Mouse (Mus musculus) bone marrow macrophage, adult 2 months (primary cell): Measurements from ENCODE around the gene Smpd4.

Experiments used
- CTCF ChIP-seq: IDR thresholded peaks from 2 replicates; pipeline ENCODE4 v1.5.1; 2012; ENCODE audit warnings: low read depth, mild to moderate bottlenecking, low read length, moderate library complexity
- POLR2A ChIP-seq: IDR thresholded peaks from 2 replicates; pipeline ENCODE4 v1.6.1; 2012; ENCODE audit warnings: mild to moderate bottlenecking, low read depth, low read length, borderline replicate concordance

DNA sequence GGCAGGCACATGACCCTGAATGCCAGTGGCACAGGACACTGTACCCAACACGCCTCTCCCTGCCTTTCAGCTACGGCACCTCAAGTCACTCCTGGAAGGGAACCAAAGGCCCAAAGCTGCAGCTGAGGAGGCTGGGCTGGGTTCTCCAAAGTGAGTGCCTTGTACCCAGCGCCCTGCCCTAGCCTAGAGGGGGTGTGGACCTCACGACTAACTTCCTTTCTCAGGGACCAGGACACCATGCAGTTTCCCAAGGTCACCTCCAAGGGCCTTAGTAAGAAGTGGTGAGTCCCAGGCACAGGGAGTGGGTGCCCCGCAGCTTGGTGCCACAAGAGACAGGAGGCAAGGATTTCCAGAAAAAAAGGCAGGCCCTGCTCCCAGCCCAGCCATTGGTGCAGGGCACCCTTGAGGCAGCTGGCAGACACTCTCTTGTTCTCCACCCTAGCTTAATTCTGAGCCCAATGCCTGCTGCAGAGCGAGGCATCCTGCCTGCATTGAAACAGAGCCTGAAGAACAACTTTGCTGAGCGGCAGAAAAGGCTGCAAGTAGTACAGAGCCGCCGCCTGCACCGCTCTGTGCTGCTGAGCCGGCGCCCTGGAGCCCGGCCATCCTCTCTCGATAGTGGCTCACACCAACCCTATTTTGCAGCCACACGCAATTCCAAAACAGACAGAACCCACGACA lies 30.9 kb downstream of the Smpd4 start:
- no peak for TF ChIP-seq POLR2A
- TF ChIP-seq CTCF: no peak
